In genomic region chr14:8161777-8162176, GRCm38 (mm10) we compare ENCODE assay signal across 9 mouse cellular contexts. TPM values are rescaled to one million over a fixed set of nuclear protein-coding genes. Genes with fewer than 3 reads are reported as not detected.
DNase-seq lines count a peak whose midpoint lies in the region; ATAC-seq and TF ChIP-seq lines count a peak whose summit lies in the region.
"Had no signal": no experiment of that assay in that cellular context is flagged by ENCODE, and none has a peak within 500 bp of the region (broad histone marks: within the 10 kb centered on the region; RNA-seq: fewer than 3 reads in every experiment).

No protein-coding gene starts in this region.

- no peak overlapping the region for H3K9ac ChIP-seq in hindbrain, postnatal 0 days (replicated peaks; ENCODE audit: low read length)
- no peak overlapping the region for H3K9ac ChIP-seq in hindbrain, embryonic 12.5 days
- H3K9ac ChIP-seq in forebrain, embryonic 16.5 days (replicated peaks; ENCODE audit: low read depth, low read length), result no peak overlapping the region

- H3K9me3 ChIP-seq in hindbrain, postnatal 0 days (ENCODE audit: low read length), result no peaks in the 10 kb centered on the region
- no peaks in the 10 kb centered on the region for H3K9me3 ChIP-seq in hindbrain, embryonic 12.5 days (replicated peaks)
- no peaks in the 10 kb centered on the region for H3K9me3 ChIP-seq in forebrain, embryonic 16.5 days (ENCODE audit: control insufficient read depth, low read length)
- H3K9me3 ChIP-seq: limb, embryonic 10.5 days had no signal

- no peaks in the 10 kb centered on the region for H3K4me1 ChIP-seq in hindbrain, postnatal 0 days (ENCODE audit: insufficient read depth, low read length)
- no peaks in the 10 kb centered on the region for H3K4me1 ChIP-seq in hindbrain, embryonic 12.5 days
- H3K4me1 ChIP-seq in lung, adult 2 months (ENCODE audit: control insufficient read depth, insufficient read depth, low read length), result no peaks in the 10 kb centered on the region
- no peaks in the 10 kb centered on the region for H3K4me1 ChIP-seq in forebrain, embryonic 16.5 days (replicated peaks; ENCODE audit: control insufficient read depth, insufficient read depth, low read length)

- peak; percentile 43 for TF ChIP-seq CTCF in hindbrain, postnatal 0 days (IDR thresholded peaks at IDR 0.05; ENCODE audit: low read depth)
- TF ChIP-seq CTCF in lung, adult 2 months (IDR thresholded peaks at IDR 0.05; ENCODE audit: insufficient read depth, low read length), result peak; percentile 51

- no peak for DNase-seq in hindbrain, postnatal 0 days (ENCODE audit: low spot score)
- DNase-seq in urinary bladder, postnatal 14 days (ENCODE audit: low spot score), result peak; percentile 44
- DNase-seq in urinary bladder, adult 2 months (ENCODE audit: low spot score), result no peak
- DNase-seq in lung, adult 2 months, result no peak
- no peak for DNase-seq in embryo, embryonic 11 days

- WGBS in hindbrain, postnatal 0 days, result 93% methylated on average over 2 of the region's 2 CpGs
- 81% methylated on average over 2 of the region's 2 CpGs for WGBS in hindbrain, embryonic 12.5 days
- 82% methylated on average over 2 of the region's 2 CpGs for WGBS in lung, adult 2 months
- WGBS in forebrain, embryonic 16.5 days, result 93% methylated on average over 2 of the region's 2 CpGs

- H3K27ac ChIP-seq in hindbrain, postnatal 0 days, result no peak overlapping the region
- no peak overlapping the region for H3K27ac ChIP-seq in hindbrain, embryonic 12.5 days
- H3K27ac ChIP-seq in forebrain, embryonic 16.5 days (ENCODE audit: low read length), result no peak overlapping the region
- H3K27ac ChIP-seq: limb, embryonic 10.5 days had no signal

- no peak for TF ChIP-seq POLR2A in lung, adult 2 months (IDR thresholded peaks at IDR 0.05; ENCODE audit: borderline replicate concordance, extremely low read depth, low read depth, low read length)

- ATAC-seq in hindbrain, postnatal 0 days, result no peak
- ATAC-seq in hindbrain, embryonic 12.5 days (ENCODE audit: low FRiP score), result no peak
- ATAC-seq in erythroid progenitor cell, adult 5-6 weeks (replicated peaks; ENCODE audit: low FRiP score, poor library complexity, severe bottlenecking), result no peak
- ATAC-seq in forebrain, embryonic 16.5 days, result no peak

- H3K4me2 ChIP-seq in hindbrain, postnatal 0 days (ENCODE audit: low read depth, low read length), result no peak overlapping the region
- H3K4me2 ChIP-seq in hindbrain, embryonic 12.5 days (replicated peaks), result no peak overlapping the region
- H3K4me2 ChIP-seq in forebrain, embryonic 16.5 days (ENCODE audit: low read length), result no peak overlapping the region

- H3K4me3 ChIP-seq in hindbrain, postnatal 0 days (ENCODE audit: low read length), result no peak overlapping the region
- H3K4me3 ChIP-seq in hindbrain, embryonic 12.5 days, result no peak overlapping the region
- H3K4me3 ChIP-seq in lung, adult 2 months (replicated peaks; ENCODE audit: extremely low read depth, low read depth, low read length), result no peak overlapping the region
- no peak overlapping the region for H3K4me3 ChIP-seq in forebrain, embryonic 16.5 days (replicated peaks; ENCODE audit: low read length)
- H3K4me3 ChIP-seq: limb, embryonic 10.5 days had no signal

- peaks cover 61% of the 10 kb centered on the region for H3K36me3 ChIP-seq in hindbrain, postnatal 0 days (ENCODE audit: insufficient read depth, low read length)
- H3K36me3 ChIP-seq in hindbrain, embryonic 12.5 days, result peaks cover 58% of the 10 kb centered on the region
- H3K36me3 ChIP-seq in forebrain, embryonic 16.5 days (ENCODE audit: control insufficient read depth, insufficient read depth), result peaks cover 23% of the 10 kb centered on the region

- no peaks in the 10 kb centered on the region for H3K27me3 ChIP-seq in hindbrain, postnatal 0 days (ENCODE audit: insufficient read depth, low read length)
- no peaks in the 10 kb centered on the region for H3K27me3 ChIP-seq in hindbrain, embryonic 12.5 days
- no peaks in the 10 kb centered on the region for H3K27me3 ChIP-seq in forebrain, embryonic 16.5 days (replicated peaks; ENCODE audit: control insufficient read depth, insufficient read depth, low read length)

RNA-seq across cellular contexts. Expression of gene Pdhb, which starts 11.0 kb away (rescaled TPM):
- total RNA-seq in hindbrain, postnatal 0 days (2014; rRNA removed), result 123 and 135 TPM in 2 replicates
- 292 and 295 TPM in 2 replicates for polyA plus RNA-seq in hindbrain, postnatal 0 days (2015; fragmentation: Nextera tagmentation; extraction: Ambion mirVana)
- 198 and 207 TPM in 2 replicates for polyA plus RNA-seq in hindbrain, embryonic 12.5 days (2016; fragmentation: Nextera tagmentation; extraction: Ambion mirVana)
- polyA plus RNA-seq in urinary bladder, adult 2 months (2012; rRNA removed), result 112 and 136 TPM in 2 replicates
- 30.3 and 53.1 TPM in 2 replicates for polyA plus RNA-seq in lung, adult 2 months (2012; rRNA removed)
- 56.6 and 63.7 TPM in 2 replicates for total RNA-seq in erythroid progenitor cell, adult 5-6 weeks (2015; ENCODE audit: low replicate concordance)
- total RNA-seq in erythroid progenitor cell, adult 5-6 weeks (2017; ENCODE audit: low replicate concordance), result 86.1 and 123 TPM in 2 replicates
- polyA plus RNA-seq in forebrain, embryonic 16.5 days (2015; fragmentation: Nextera tagmentation; extraction: Ambion mirVana), result 249 and 250 TPM in 2 replicates

RNA-seq across cellular contexts. Expression of gene Kctd6, which starts 52.2 kb away (rescaled TPM):
- 15.2 and 21.1 TPM in 2 replicates for total RNA-seq in hindbrain, postnatal 0 days (2014; rRNA removed)
- 41.8 and 42.2 TPM in 2 replicates for polyA plus RNA-seq in hindbrain, postnatal 0 days (2015; fragmentation: Nextera tagmentation; extraction: Ambion mirVana)
- 15.6 and 16.0 TPM in 2 replicates for polyA plus RNA-seq in hindbrain, embryonic 12.5 days (2016; fragmentation: Nextera tagmentation; extraction: Ambion mirVana)
- 13.3 and 13.7 TPM in 2 replicates for polyA plus RNA-seq in urinary bladder, adult 2 months (2012; rRNA removed)
- 6.1 and 9.0 TPM in 2 replicates for polyA plus RNA-seq in lung, adult 2 months (2012; rRNA removed)
- 2.5 and 8.8 TPM in 2 replicates for total RNA-seq in erythroid progenitor cell, adult 5-6 weeks (2015; ENCODE audit: low replicate concordance)
- total RNA-seq in erythroid progenitor cell, adult 5-6 weeks (2017; ENCODE audit: low replicate concordance), result 4.7 and 5.8 TPM in 2 replicates
- 7.2 and 8.1 TPM in 2 replicates for polyA plus RNA-seq in forebrain, embryonic 16.5 days (2015; fragmentation: Nextera tagmentation; extraction: Ambion mirVana)
